Mouse (Mus musculus): Measurements from ENCODE around the gene Spib. TPM values are rescaled to one million over a fixed set of nuclear protein-coding genes. Genes with fewer than 3 reads are reported as not detected.

Gene Spib
- polyA plus RNA-seq, 1 experiment: 0.01 TPM

GRCm38 (mm10) chr7:44484109-44484508 is 47.8 kb downstream of the Spib start:
- Histone ChIP-seq H3K36me3 (ENCODE audit: control insufficient read depth, insufficient read depth) (no peaks in the 10 kb centered on the region), H3ac (ENCODE audit: control insufficient read depth, insufficient read length, low read depth) (no peak overlapping the region), H3K79me2 (ENCODE audit: control insufficient read depth, insufficient read depth) (no peaks in the 10 kb centered on the region), H3K4me3 (ENCODE audit: insufficient read depth, poor library complexity, severe bottlenecking) (no peak overlapping the region), H3K27me3 (ENCODE audit: control insufficient read depth, insufficient read depth, insufficient read length) (no peaks in the 10 kb centered on the region), H3K79me3 (ENCODE audit: low read depth) (no peaks in the 10 kb centered on the region)
- TF ChIP-seq CTCF (IDR thresholded peaks at IDR 0.05; ENCODE audit: control insufficient read depth, insufficient read depth, insufficient read length) (no peak), MYOD1 (IDR thresholded peaks at IDR 0.05; ENCODE audit: control insufficient read depth, insufficient read length, low read depth) (no peak), FOSL1 (IDR thresholded peaks at IDR 0.05; ENCODE audit: insufficient read depth, low read length, poor library complexity, severe bottlenecking) (no peak), MYOG (IDR thresholded peaks at IDR 0.05; ENCODE audit: control insufficient read depth, extremely low read depth, insufficient read length) (no peak)

- H3K79me3 ChIP-seq (ENCODE audit: low read depth): no peaks in the 10 kb centered on the region
- H3K27me3 ChIP-seq (ENCODE audit: control insufficient read depth, insufficient read depth, insufficient read length): no peaks in the 10 kb centered on the region
- no peaks in the 10 kb centered on the region for H3K36me3 ChIP-seq (ENCODE audit: control insufficient read depth, insufficient read depth)
- no peak for TF ChIP-seq USF1 (IDR thresholded peaks at IDR 0.05; ENCODE audit: low read depth)
- TF ChIP-seq FOSL1 (IDR thresholded peaks at IDR 0.05; ENCODE audit: insufficient read depth, low read length, poor library complexity, severe bottlenecking): no peak
- no peak for TF ChIP-seq MYOD1 (IDR thresholded peaks at IDR 0.05; ENCODE audit: control insufficient read depth, insufficient read length, low read depth)
- no peak for TF ChIP-seq CTCF (IDR thresholded peaks at IDR 0.05; ENCODE audit: control insufficient read depth, insufficient read depth, insufficient read length)
- TF ChIP-seq CEBPB (IDR thresholded peaks at IDR 0.05; ENCODE audit: low read depth): no peak
- no peak for TF ChIP-seq MAX (IDR thresholded peaks at IDR 0.05)
- TF ChIP-seq MYOG (IDR thresholded peaks at IDR 0.05; ENCODE audit: control insufficient read depth, extremely low read depth, insufficient read length): no peak
- no peak overlapping the region for H3ac ChIP-seq (ENCODE audit: control insufficient read depth, insufficient read length, low read depth)
- H3K79me2 ChIP-seq (ENCODE audit: control insufficient read depth, insufficient read depth): no peaks in the 10 kb centered on the region
- no peak overlapping the region for H3K4me3 ChIP-seq (ENCODE audit: insufficient read depth, poor library complexity, severe bottlenecking)
These were observed 48.9 kb downstream of the Spib start for GRCm38 (mm10) chr7:44482836-44483435.

Small RNA genes lying within 50 kb of the gene (microRNA-seq; reads per million reads assigned to microRNA genes)
- not detected for gene Mir7053 (ENCODE audit: borderline microRNAs expressed)

Other genes starting within 250 kb of the Spib start
- gene Clec11a, start 225.2 kb downstream of the Spib start, polyA plus RNA-seq (2012; fragmentation: generic; extraction: Trizol): 0.30 TPM
- gene Shank1, start 221.8 kb downstream of the Spib start, polyA plus RNA-seq (2012; fragmentation: generic; extraction: Trizol): under 0.01 TPM
- gene Syt3, start 148.0 kb downstream of the Spib start, polyA plus RNA-seq (2012; fragmentation: generic; extraction: Trizol): not detected
- gene 1700008O03Rik, start 146.3 kb downstream of the Spib start, polyA plus RNA-seq (2012; fragmentation: generic; extraction: Trizol): 0.11 TPM
- gene Lrrc4b, start 103.1 kb downstream of the Spib start, polyA plus RNA-seq (2012; fragmentation: generic; extraction: Trizol): not detected
- not detected for gene Aspdh, start 66.7 kb downstream of the Spib start, polyA plus RNA-seq (2012; fragmentation: generic; extraction: Trizol)
- gene Josd2, start 64.1 kb downstream of the Spib start, polyA plus RNA-seq (2012; fragmentation: generic; extraction: Trizol): 77.5 TPM
- 93.5 TPM for gene Emc10, start 35.5 kb downstream of the Spib start, polyA plus RNA-seq (2012; fragmentation: generic; extraction: Trizol)
- 0.95 TPM for gene Fam71e1, start 35.5 kb downstream of the Spib start, polyA plus RNA-seq (2012; fragmentation: generic; extraction: Trizol)
- gene Mybpc2, start 7.4 kb downstream of the Spib start, polyA plus RNA-seq (2012; fragmentation: generic; extraction: Trizol): not detected
- gene Pold1, start 16.8 kb upstream of the Spib start, polyA plus RNA-seq (2012; fragmentation: generic; extraction: Trizol): 66.1 TPM
- gene Nr1h2, start 21.9 kb upstream of the Spib start, polyA plus RNA-seq (2012; fragmentation: generic; extraction: Trizol): 61.0 TPM
- gene Napsa, start 40.3 kb upstream of the Spib start, polyA plus RNA-seq (2012; fragmentation: generic; extraction: Trizol): not detected
- 0.26 TPM for gene Kcnc3, start 58.6 kb upstream of the Spib start, polyA plus RNA-seq (2012; fragmentation: generic; extraction: Trizol)
- gene Myh14, start 138.8 kb upstream of the Spib start, polyA plus RNA-seq (2012; fragmentation: generic; extraction: Trizol): 0.01 TPM
- not detected for gene Izumo2, start 176.7 kb upstream of the Spib start, polyA plus RNA-seq (2012; fragmentation: generic; extraction: Trizol)
- 20.0 TPM for gene Vrk3, start 216.3 kb upstream of the Spib start, polyA plus RNA-seq (2012; fragmentation: generic; extraction: Trizol)
- gene Zfp473, start 219.0 kb upstream of the Spib start, polyA plus RNA-seq (2012; fragmentation: generic; extraction: Trizol): 0.29 TPM

Data from C2C12 (cell line).